27 mouse cellular contexts compared by ENCODE assay signal in genomic region chr11:69931769-69932168, GRCm38 (mm10). TPM values are rescaled to one million over a fixed set of nuclear protein-coding genes. Genes with fewer than 3 reads are reported as not detected.
DNase-seq lines count a peak whose midpoint lies in the region; ATAC-seq and TF ChIP-seq lines count a peak whose summit lies in the region.
"Had no signal": no experiment of that assay in that cellular context is flagged by ENCODE, and none has a peak within 500 bp of the region (broad histone marks: within the 10 kb centered on the region; RNA-seq: fewer than 3 reads in every experiment).

No protein-coding gene starts in this region.

- peaks cover 26% of the 10 kb centered on the region for H3K27me3 ChIP-seq in liver, embryonic 16.5 days (ENCODE audit: control insufficient read depth, insufficient read depth, low read depth, low read length)
- peaks cover 25% of the 10 kb centered on the region for H3K27me3 ChIP-seq in G1E (ENCODE audit: insufficient read depth, low read length)
- no peaks in the 10 kb centered on the region for H3K27me3 ChIP-seq in MEL (ENCODE audit: control insufficient read depth in 1 of 2, insufficient read depth in 2 of 2, low read length in 2 of 2)

- peak overlapping the region; percentile 6; the same call in 1 of the 2 replicates for H3K27ac ChIP-seq in liver, embryonic 16.5 days (ENCODE audit: low read length)
- H3K27ac ChIP-seq in MEL (ENCODE audit: control insufficient read depth, low read depth, low read length), result peak overlapping the region; percentile 99
- H3K27ac ChIP-seq in macrophage, result peak overlapping the region; percentile 33; the same call in 1 of the 2 replicates
- H3K27ac ChIP-seq: embryonic facial prominence, embryonic 12.5 days; embryonic facial prominence, embryonic 15.5 days; hindbrain, embryonic 10.5 days; hindbrain, embryonic 13.5 days; intestine, embryonic 15.5 days had no signal

- H3K79me2 ChIP-seq in MEL (ENCODE audit: control insufficient read depth, insufficient read depth, low read length, poor library complexity) (no peaks in the 10 kb centered on the region), macrophage (ENCODE audit: inconsistent target) (no peaks in the 10 kb centered on the region)

- H3K4me1 ChIP-seq in liver, embryonic 16.5 days (ENCODE audit: control insufficient read depth, low read depth, low read length), result peaks cover 25% of the 10 kb centered on the region
- H3K4me1 ChIP-seq in G1E (ENCODE audit: insufficient read depth, low read depth, low read length) (peaks cover 61% of the 10 kb centered on the region), MEL (ENCODE audit: control insufficient read depth in 1 of 2, insufficient read depth in 2 of 2, low read length in 2 of 2) (peaks cover 9 to 37% of the 10 kb centered on the region in 2 experiments; a peak in 3 of 4 replicates)

- H3K9me3 ChIP-seq in liver, embryonic 16.5 days (replicated peaks; ENCODE audit: control insufficient read depth, low read length), result no peaks in the 10 kb centered on the region
- peaks cover 14% of the 10 kb centered on the region for H3K9me3 ChIP-seq in G1E (replicated peaks)
- H3K9me3 ChIP-seq in MEL (replicated peaks; ENCODE audit: insufficient read depth, low read length), result no peaks in the 10 kb centered on the region
- H3K9me3 ChIP-seq: embryonic facial prominence, embryonic 12.5 days; embryonic facial prominence, embryonic 15.5 days; heart, embryonic 12.5 days; heart, embryonic 15.5 days; hindbrain, embryonic 10.5 days; hindbrain, embryonic 13.5 days; intestine, embryonic 15.5 days had no signal

- H3K4me3 ChIP-seq in liver, embryonic 16.5 days (ENCODE audit: low read depth, low read length), result no peak overlapping the region
- H3K4me3 ChIP-seq in G1E (ENCODE audit: low read depth, low read length) (peak overlapping the region; percentile 38; the same call in 1 of the 2 replicates), MEL (ENCODE audit: control insufficient read depth in 1 of 2, insufficient read depth in 1 of 2, low read depth in 2 of 2, low read length in 2 of 2) (peak overlapping the region; percentile 17 to 47), macrophage (ENCODE audit: inconsistent target) (no peak overlapping the region)
- H3K4me3 ChIP-seq: embryonic facial prominence, embryonic 12.5 days; embryonic facial prominence, embryonic 15.5 days; heart, embryonic 12.5 days; heart, embryonic 15.5 days; hindbrain, embryonic 10.5 days; hindbrain, embryonic 13.5 days; intestine, embryonic 15.5 days had no signal

- DNase-seq in liver (no peak), G1E (ENCODE audit: low spot score) (no peak), MEL (ENCODE audit: low read depth, low spot score) (peak; percentile 43)
- no peak for DNase-seq in lung, postnatal 10 days
- DNase-seq: adrenal gland, postnatal 10 days; adrenal gland, postnatal 36 days; cerebellum, adult 18-20 months; cerebellum, postnatal 14 days; forebrain, postnatal 0 days; gastrocnemius, postnatal 36 days; heart, postnatal 10 days; heart, postnatal 36 days had no signal

- H3K36me3 ChIP-seq in liver, embryonic 16.5 days (ENCODE audit: control insufficient read depth, insufficient read depth), result no peaks in the 10 kb centered on the region
- H3K36me3 ChIP-seq in G1E (replicated peaks), result no peaks in the 10 kb centered on the region
- peaks cover 0 to 36% of the 10 kb centered on the region in 2 experiments; a peak in 2 of 4 replicates for H3K36me3 ChIP-seq in MEL (ENCODE audit: control insufficient read depth in 1 of 2, insufficient read depth in 2 of 2, low read length in 2 of 2)
- no peaks in the 10 kb centered on the region for H3K36me3 ChIP-seq in macrophage (ENCODE audit: inconsistent target)
- H3K36me3 ChIP-seq: embryonic facial prominence, embryonic 12.5 days; embryonic facial prominence, embryonic 15.5 days; heart, embryonic 12.5 days; heart, embryonic 15.5 days; hindbrain, embryonic 10.5 days; hindbrain, embryonic 13.5 days; intestine, embryonic 15.5 days had no signal

- TF ChIP-seq CTCF in G1E (IDR thresholded peaks at IDR 0.05; ENCODE audit: low read depth, low read length) (no peak), MEL (IDR thresholded peaks at IDR 0.05 in 2 of 3, conservative IDR thresholded peaks at IDR 0.05 in 1 of 3; ENCODE audit: control insufficient read depth in 1 of 3, insufficient read depth in 1 of 3, low read depth in 2 of 3, low read length in 3 of 3, poor library complexity in 1 of 3, severe bottlenecking in 1 of 3) (no peak)

- TF ChIP-seq EP300 in MEL (IDR thresholded peaks at IDR 0.05; ENCODE audit: low read depth in 1 of 2, low read length in 2 of 2), result no peak

- no peak for TF ChIP-seq POLR2A in MEL (IDR thresholded peaks at IDR 0.05; ENCODE audit: control insufficient read depth in 1 of 2, insufficient read depth in 1 of 2, low read depth in 1 of 2, low read length in 2 of 2, poor library complexity in 1 of 2)

- no peak for TF ChIP-seq RAD21 in MEL (IDR thresholded peaks at IDR 0.05; ENCODE audit: low read depth, low read length)

- H3K9ac ChIP-seq in liver, embryonic 16.5 days (ENCODE audit: low read depth, low read length), result no peak overlapping the region
- H3K9ac ChIP-seq in MEL (ENCODE audit: control insufficient read depth, low read depth, low read length, poor library complexity, severe bottlenecking), result peak overlapping the region; percentile 56
- H3K9ac ChIP-seq: embryonic facial prominence, embryonic 12.5 days; embryonic facial prominence, embryonic 15.5 days; forebrain, postnatal 0 days; heart, embryonic 12.5 days; heart, embryonic 15.5 days; hindbrain, embryonic 13.5 days; intestine, embryonic 15.5 days had no signal

- no peak for ATAC-seq in liver, embryonic 16.5 days (ENCODE audit: low read depth)
- ATAC-seq in G1E (ENCODE audit: extremely low read depth, insufficient number of reproducible peaks, low FRiP score, poor library complexity, severe bottlenecking), result no peak
- ATAC-seq: CD4-positive, CD25-positive, alpha-beta regulatory T cell, adult 4 months; forebrain, embryonic 14.5 days; forebrain, postnatal 0 days; hindbrain, embryonic 16.5 days; intestine, embryonic 15.5 days; Patski had no signal

- 38% methylated on average over 8 of the region's 8 CpGs for WGBS in liver, embryonic 16.5 days (ENCODE audit: insufficient replicate concordance)
- 28% methylated on average over 7 of the region's 8 CpGs for WGBS in macrophage (ENCODE audit: missing documents)

- no peak overlapping the region for H3K4me2 ChIP-seq in liver, embryonic 16.5 days (ENCODE audit: low read depth, low read length)
- H3K4me2 ChIP-seq: embryonic facial prominence, embryonic 12.5 days; embryonic facial prominence, embryonic 15.5 days; heart, embryonic 12.5 days; heart, embryonic 15.5 days; hindbrain, embryonic 13.5 days; intestine, embryonic 15.5 days had no signal

RNA-seq across cellular contexts. Expression of gene Ybx2, which starts 3.8 kb away (rescaled TPM):
- polyA plus RNA-seq in liver, embryonic 16.5 days (2015; fragmentation: Nextera tagmentation; extraction: Ambion mirVana), result 0.18 TPM in 1 of 2 replicates, not detected in the other
- 1.4 and 1.6 TPM in 2 replicates for total RNA-seq in G1E (2014; fragmentation: Nextera tagmentation)
- 0.23 TPM in 1 of 2 replicates, not detected in the other for total RNA-seq in G1E (2017)
- 0.04 TPM in 1 of 2 replicates, not detected in the other for polyA plus RNA-seq in G1E (2012)
- 0.33 and 0.50 TPM in 2 replicates for total RNA-seq in MEL (2012; rRNA removed)
- polyA plus RNA-seq in MEL (2012; ENCODE audit: insufficient read depth in 1 of 2, insufficient read length in 2 of 2, low read depth in 1 of 2, low replicate concordance in 2 of 2, missing spikeins in 1 of 2), result under 1 TPM in 1 of 2 experiments, not detected in 1; 0.92 TPM
- not detected for total RNA-seq in macrophage (2018; cell fraction: chromatin; rRNA removed)
- total RNA-seq in macrophage (2018; cell fraction: cytosol; rRNA removed), result not detected
- not detected for total RNA-seq in macrophage (2018; cell fraction: nucleus; rRNA removed)
- polyA plus RNA-seq in macrophage (2018), result not detected in 3 replicates
- total RNA-seq: common myeloid progenitor, adult 5-6 weeks had no signal
- polyA plus RNA-seq: CD4-positive, CD25-positive, alpha-beta regulatory T cell, adult 4 months had no signal

RNA-seq across cellular contexts. Expression of gene Eif5a, which starts 10.0 kb away (rescaled TPM):
- polyA plus RNA-seq in liver, embryonic 16.5 days (2015; fragmentation: Nextera tagmentation; extraction: Ambion mirVana), result 1,065 and 1,134 TPM in 2 replicates
- total RNA-seq in G1E (2014; fragmentation: Nextera tagmentation) (1,285 and 1,536 TPM in 2 replicates), G1E (2017) (763 and 764 TPM in 2 replicates), MEL (2012; rRNA removed) (1,428 and 1,539 TPM in 2 replicates)
- polyA plus RNA-seq in G1E (2012) (2,879 and 2,909 TPM in 2 replicates), MEL (2012; ENCODE audit: insufficient read depth in 1 of 2, insufficient read length in 2 of 2, low read depth in 1 of 2, low replicate concordance in 2 of 2, missing spikeins in 1 of 2) (1,000 to 10,000 TPM; 1,272 to 3,185 TPM), macrophage (2018) (339 to 874 TPM (median 348 TPM) in 3 replicates)
- 10 to 100 TPM; 27.9 to 98.6 (median 61.6) TPM for total RNA-seq in macrophage (2018; cell fraction: chromatin; rRNA removed)
- 100 to 1,000 TPM; 386 to 564 (median 446) TPM for total RNA-seq in macrophage (2018; cell fraction: cytosol; rRNA removed)
- 100 to 1,000 TPM in 23 of 26 experiments, 10 to 100 TPM in 3; 73.8 to 334 (median 159) TPM for total RNA-seq in macrophage (2018; cell fraction: nucleus; rRNA removed)

RNA-seq across cellular contexts. Expression of gene Slc2a4, which starts 16.2 kb away (rescaled TPM):
- polyA plus RNA-seq in liver, embryonic 16.5 days (2015; fragmentation: Nextera tagmentation; extraction: Ambion mirVana), result 18.4 and 22.6 TPM in 2 replicates
- total RNA-seq in G1E (2014; fragmentation: Nextera tagmentation) (0.39 and 10.6 TPM in 2 replicates), G1E (2017) (0.06 and 0.16 TPM in 2 replicates), MEL (2012; rRNA removed) (0.12 TPM in 1 of 2 replicates, not detected in the other)
- polyA plus RNA-seq in G1E (2012) (0.16 TPM in 1 of 2 replicates, not detected in the other), MEL (2012; ENCODE audit: insufficient read depth in 1 of 2, insufficient read length in 2 of 2, low read depth in 1 of 2, low replicate concordance in 2 of 2, missing spikeins in 1 of 2) (under 1 TPM in 1 of 2 experiments, not detected in 1; 0.19 TPM), macrophage (2018) (0.13 to 0.50 TPM in 2 of 3 replicates, not detected in the other)
- total RNA-seq in macrophage (2018; cell fraction: chromatin; rRNA removed), result under 1 TPM in 3 of 26 experiments, not detected in 23; 0.45 to 0.74 (median 0.49) TPM
- under 1 TPM in 14 of 26 experiments, not detected in 12; 0.05 to 0.30 (median 0.11) TPM for total RNA-seq in macrophage (2018; cell fraction: cytosol; rRNA removed)
- under 1 TPM in 1 of 26 experiments, not detected in 25; 0.20 TPM for total RNA-seq in macrophage (2018; cell fraction: nucleus; rRNA removed)
- total RNA-seq: granulocyte monocyte progenitor cell, adult 5-6 weeks had no signal
- polyA plus RNA-seq: CD4-positive, CD25-positive, alpha-beta regulatory T cell, adult 4 months had no signal

RNA-seq across cellular contexts. Expression of gene Gps2, which starts 18.1 kb away (rescaled TPM):
- polyA plus RNA-seq in liver, embryonic 16.5 days (2015; fragmentation: Nextera tagmentation; extraction: Ambion mirVana), result 81.1 and 83.1 TPM in 2 replicates
- 305 and 344 TPM in 2 replicates for total RNA-seq in G1E (2014; fragmentation: Nextera tagmentation)
- total RNA-seq in G1E (2017), result 44.9 and 45.8 TPM in 2 replicates
- polyA plus RNA-seq in G1E (2012), result 203 and 216 TPM in 2 replicates
- total RNA-seq in MEL (2012; rRNA removed), result 64.5 and 78.0 TPM in 2 replicates
- polyA plus RNA-seq in MEL (2012; ENCODE audit: insufficient read depth in 1 of 2, insufficient read length in 2 of 2, low read depth in 1 of 2, low replicate concordance in 2 of 2, missing spikeins in 1 of 2), result 100 to 1,000 TPM in 1 of 2 experiments, not detected in 1; 113 TPM
- total RNA-seq in macrophage (2018; cell fraction: chromatin; rRNA removed), result 100 to 1,000 TPM in 1 of 26 experiments, 10 to 100 TPM in 25; 37.3 to 100 (median 78.4) TPM
- total RNA-seq in macrophage (2018; cell fraction: cytosol; rRNA removed), result 10 to 100 TPM; 24.5 to 46.2 (median 35.1) TPM
- 10 to 100 TPM; 28.3 to 99.9 (median 49.1) TPM for total RNA-seq in macrophage (2018; cell fraction: nucleus; rRNA removed)
- 48.3 to 74.1 TPM (median 49.3 TPM) in 3 replicates for polyA plus RNA-seq in macrophage (2018)

RNA-seq across cellular contexts. Expression of gene Neurl4, which starts 30.9 kb away (rescaled TPM):
- polyA plus RNA-seq in liver, embryonic 16.5 days (2015; fragmentation: Nextera tagmentation; extraction: Ambion mirVana), result 2.2 and 2.6 TPM in 2 replicates
- total RNA-seq in G1E (2014; fragmentation: Nextera tagmentation), result 25.7 and 39.6 TPM in 2 replicates
- 27.2 and 30.2 TPM in 2 replicates for total RNA-seq in G1E (2017)
- 87.0 and 110 TPM in 2 replicates for polyA plus RNA-seq in G1E (2012)
- 47.3 and 58.0 TPM in 2 replicates for total RNA-seq in MEL (2012; rRNA removed)
- 10 to 100 TPM in 1 of 2 experiments, not detected in 1; 50.9 TPM for polyA plus RNA-seq in MEL (2012; ENCODE audit: insufficient read depth in 1 of 2, insufficient read length in 2 of 2, low read depth in 1 of 2, low replicate concordance in 2 of 2, missing spikeins in 1 of 2)
- 100 to 1,000 TPM in 8 of 26 experiments, 10 to 100 TPM in 18; 15.8 to 173 (median 76.4) TPM for total RNA-seq in macrophage (2018; cell fraction: chromatin; rRNA removed)
- 10 to 100 TPM in 25 of 26 experiments, 1 to 10 TPM in 1; 6.2 to 23.8 (median 16.5) TPM for total RNA-seq in macrophage (2018; cell fraction: cytosol; rRNA removed)
- 10 to 100 TPM; 14.3 to 66.7 (median 40.0) TPM for total RNA-seq in macrophage (2018; cell fraction: nucleus; rRNA removed)
- 14.9 to 19.2 TPM (median 15.6 TPM) in 3 replicates for polyA plus RNA-seq in macrophage (2018)

Comparison
In these comparisons a context has a peak if more than half of its experiments do, and no peak if none do; other contexts are left out.
1. H3K27ac ChIP-seq: peak in every context shown above with its lines; median percentile 99 in MEL; 33 in macrophage; 6 in liver, embryonic 16.5 days.
2. H3K4me3 ChIP-seq: peak in G1E (single experiment) and MEL (2 of 2); none in liver, embryonic 16.5 days (single experiment) and macrophage (single experiment).
3. RNA of gene Slc2a4, which starts 16.2 kb away (polyA plus RNA-seq): 18.4 to 22.6 TPM in liver, embryonic 16.5 days; 0.19 TPM in MEL, 0.16 TPM in G1E and 0.13 to 0.50 TPM in macrophage; every median in the first group is over 10 times any median in the second.